Mouse (Mus musculus) MN1 (cell line): ENCODE results near the gene Ergic1.
A peak's percentile ranks its signal among the peaks of the same experiment; 100 is the strongest.

ENCODE experiments used
- DNase-seq: peaks from one replicate; pipeline ENCODE4 v3.0.0-alpha.2; 2016; ENCODE audit warnings: low spot score

Ergic1 gene

GRCm38 (mm10) chr17:26628936-26629335, 67.6 kb downstream of the Ergic1 start:
- DNase-seq = no peak

- DNase-seq = no peak
These were observed 70.6 kb downstream of the Ergic1 start for GRCm38 (mm10) chr17:26631811-26632327.

- DNase-seq = no peak
These were observed 71.9 kb downstream of the Ergic1 start for GRCm38 (mm10) chr17:26633186-26633585.

- DNase-seq = no peak
These were observed 72.6 kb downstream of the Ergic1 start for GRCm38 (mm10) chr17:26633926-26634325.

GRCm38 (mm10) chr17:26634539-26634938, 73.2 kb downstream of the Ergic1 start:
- no peak for DNase-seq

- no peak for DNase-seq
These were observed 74.7 kb downstream of the Ergic1 start for GRCm38 (mm10) chr17:26635951-26636350.

GRCm38 (mm10) chr17:26637851-26638250, 76.6 kb downstream of the Ergic1 start:
- DNase-seq = no peak

- DNase-seq = peak; percentile 88
These were observed 77.4 kb downstream of the Ergic1 start for GRCm38 (mm10) chr17:26638655-26639054.

GRCm38 (mm10) chr17:26639791-26640190, 78.5 kb downstream of the Ergic1 start:
- no peak for DNase-seq

- DNase-seq = no peak
These were observed 79.0 kb downstream of the Ergic1 start for GRCm38 (mm10) chr17:26640286-26640740.

GRCm38 (mm10) chr17:26643456-26643855, 82.2 kb downstream of the Ergic1 start:
- no peak for DNase-seq

- no peak for DNase-seq
These were observed 82.7 kb downstream of the Ergic1 start for GRCm38 (mm10) chr17:26643993-26644392.

- peak; percentile 65 for DNase-seq
These were observed 83.5 kb downstream of the Ergic1 start for GRCm38 (mm10) chr17:26644509-26645410.

GRCm38 (mm10) chr17:26645411-26645854, 84.1 kb downstream of the Ergic1 start:
- DNase-seq = no peak

- no peak for DNase-seq
These were observed 86.0 kb downstream of the Ergic1 start for GRCm38 (mm10) chr17:26647283-26647682.

- peak; percentile 29 for DNase-seq
These were observed 88.3 kb downstream of the Ergic1 start for GRCm38 (mm10) chr17:26649565-26649964.

- peak; percentile 44 for DNase-seq
These were observed 89.4 kb downstream of the Ergic1 start for GRCm38 (mm10) chr17:26650451-26651363.

GRCm38 (mm10) chr17:26658854-26659572, 97.7 kb downstream of the Ergic1 start:
- DNase-seq = no peak

- DNase-seq = no peak
These were observed 98.3 kb downstream of the Ergic1 start for GRCm38 (mm10) chr17:26659573-26659915.

- peak; percentile 88 for DNase-seq
These were observed 99.1 kb downstream of the Ergic1 start for GRCm38 (mm10) chr17:26660192-26660912.

- DNase-seq = no peak
These were observed 100.9 kb downstream of the Ergic1 start for GRCm38 (mm10) chr17:26662204-26662603.
